Mouse (Mus musculus) kidney, embryonic 15.5 days (tissue): ENCODE data around the gene Grb7. TPM values are rescaled to one million over a fixed set of nuclear protein-coding genes. Genes with fewer than 3 reads are reported as not detected.
A peak's percentile ranks its signal among the peaks of the same experiment; 100 is the strongest.

Experiments
- ATAC-seq: fragments of 200-750 bp; cut with Nextera tagmentation; replicated peaks from 2 replicates; pipeline ENCODE4 v1.8.0; 2017; ENCODE audit warnings: moderate TSS enrichment; ENCODE audit not compliant: low FRiP score
- H3K27ac ChIP-seq: fragments of 300-500 bp; sonication (generic); 2 replicates; pipeline ENCODE4 v1.5.1; 2015; ENCODE audit warnings: mild to moderate bottlenecking, inconsistent platforms
- H3K27me3 ChIP-seq: fragments of 300-500 bp; sonication (generic); 2 replicates; pipeline ENCODE4 v1.6.1; 2015; ENCODE audit warnings: inconsistent platforms
- H3K36me3 ChIP-seq: fragments of 300-500 bp; sonication (generic); 2 replicates; pipeline ENCODE4 v1.6.1; 2015; ENCODE audit warnings: inconsistent platforms
- H3K4me1 ChIP-seq: fragments of 300-500 bp; sonication (generic); 2 replicates; pipeline ENCODE4 v1.6.1; 2015; ENCODE audit warnings: inconsistent platforms
- H3K4me2 ChIP-seq: fragments of 300-500 bp; sonication (generic); 2 replicates; pipeline ENCODE4 v1.6.1; 2015; ENCODE audit warnings: moderate library complexity, mild to moderate bottlenecking, inconsistent platforms
- H3K4me3 ChIP-seq: fragments of 300-500 bp; sonication (generic); replicated peaks from 2 replicates; pipeline ENCODE4 v1.5.1; 2015; ENCODE audit warnings: mild to moderate bottlenecking, inconsistent platforms
- H3K9ac ChIP-seq: fragments of 300-500 bp; sonication (generic); 2 replicates; pipeline ENCODE4 v1.6.1; 2015; ENCODE audit warnings: mild to moderate bottlenecking, inconsistent platforms
- H3K9me3 ChIP-seq: fragments of 300-500 bp; sonication (generic); replicated peaks from 2 replicates; pipeline ENCODE4 v1.6.1; 2016; ENCODE audit warnings: inconsistent platforms
- WGBS: fragments of 180-500 bp; shearing (Covaris S2); methylation state at CpG from one replicate; pipeline ENCODE4 v1.1.7; 2015; ENCODE audit warnings: mixed read lengths; 5-methylcytosine and 5-hydroxymethylcytosine counted together
- polyA plus RNA-seq: library from polyadenylated mRNA; unstranded; fragments of >200 nt; fragmentation: Nextera tagmentation; extraction: Ambion mirVana; gene quantifications from 2 replicates; pipeline ENCODE4 v1.2.1, GENCODE M21; 2015

Gene Grb7
- polyA plus RNA-seq, 1 experiment from 2014 or later = 69.8 TPM

GRCm38 (mm10) chr11:98418273-98418672, 27.9 kb upstream of the Grb7 start:
- no peak overlapping the region for H3K4me3 ChIP-seq
- H3K4me1 ChIP-seq = peaks cover 58% of the 10 kb centered on the region
- no peak for ATAC-seq
- WGBS = 74% methylated on average over 6 of the region's 6 CpGs
- H3K27me3 ChIP-seq = no peaks in the 10 kb centered on the region
- no peak overlapping the region for H3K27ac ChIP-seq
- H3K4me2 ChIP-seq = no peak overlapping the region
- no peaks in the 10 kb centered on the region for H3K9me3 ChIP-seq
- no peak overlapping the region for H3K9ac ChIP-seq
- peaks cover 53% of the 10 kb centered on the region for H3K36me3 ChIP-seq

- Histone ChIP-seq H3K9ac (no peak overlapping the region), H3K27ac (peak overlapping the region; percentile 32; the same call in 1 of the 2 replicates), H3K4me2 (no peak overlapping the region), H3K9me3 (no peaks in the 10 kb centered on the region), H3K4me1 (peaks cover 50% of the 10 kb centered on the region), H3K4me3 (no peak overlapping the region), H3K27me3 (no peaks in the 10 kb centered on the region), H3K36me3 (peaks cover 60% of the 10 kb centered on the region)
- no peak for ATAC-seq
- WGBS = 77% methylated on average over 10 of the region's 10 CpGs
These were observed 27.2 kb upstream of the Grb7 start for GRCm38 (mm10) chr11:98418939-98419547.

- H3K9ac ChIP-seq = no peak overlapping the region
- H3K27ac ChIP-seq = no peak overlapping the region
- no peak for ATAC-seq
- H3K4me3 ChIP-seq = no peak overlapping the region
- no peaks in the 10 kb centered on the region for H3K4me1 ChIP-seq
- H3K36me3 ChIP-seq = peaks cover 98% of the 10 kb centered on the region
- WGBS = 90% methylated on average over 7 of the region's 7 CpGs
- H3K27me3 ChIP-seq = no peaks in the 10 kb centered on the region
- no peak overlapping the region for H3K4me2 ChIP-seq
- no peaks in the 10 kb centered on the region for H3K9me3 ChIP-seq
These were observed 19.6 kb upstream of the Grb7 start for GRCm38 (mm10) chr11:98426592-98426991.

- Histone ChIP-seq H3K27me3 (no peaks in the 10 kb centered on the region), H3K4me3 (no peak overlapping the region), H3K4me1 (no peaks in the 10 kb centered on the region), H3K36me3 (peaks cover 98% of the 10 kb centered on the region), H3K9ac (no peak overlapping the region), H3K9me3 (no peaks in the 10 kb centered on the region), H3K27ac (no peak overlapping the region), H3K4me2 (no peak overlapping the region)
- 80% methylated on average over 5 of the region's 5 CpGs for WGBS
- ATAC-seq = no peak
These were observed 17.8 kb upstream of the Grb7 start for GRCm38 (mm10) chr11:98428436-98428835.

GRCm38 (mm10) chr11:98431743-98432502, 14.3 kb upstream of the Grb7 start:
- Histone ChIP-seq H3K4me3 (no peak overlapping the region), H3K4me2 (no peak overlapping the region), H3K4me1 (no peaks in the 10 kb centered on the region), H3K36me3 (peaks cover 98% of the 10 kb centered on the region), H3K27me3 (no peaks in the 10 kb centered on the region), H3K9ac (no peak overlapping the region), H3K9me3 (no peaks in the 10 kb centered on the region), H3K27ac (no peak overlapping the region)
- WGBS = 83% methylated on average over 9 of the region's 9 CpGs
- ATAC-seq = no peak

GRCm38 (mm10) chr11:98435723-98436122, 10.5 kb upstream of the Grb7 start:
- Histone ChIP-seq H3K4me3 (no peak overlapping the region), H3K9me3 (no peaks in the 10 kb centered on the region), H3K9ac (no peak overlapping the region), H3K27ac (no peak overlapping the region), H3K4me2 (no peak overlapping the region), H3K4me1 (peaks cover 9% of the 10 kb centered on the region), H3K27me3 (no peaks in the 10 kb centered on the region), H3K36me3 (peaks cover 68% of the 10 kb centered on the region)
- WGBS = 87% methylated on average over 9 of the region's 9 CpGs
- ATAC-seq = no peak

- H3K4me3 ChIP-seq = peak overlapping the region; percentile 65; the same call in 1 of the 2 replicates
- H3K27me3 ChIP-seq = no peaks in the 10 kb centered on the region
- H3K4me2 ChIP-seq = peak overlapping the region; percentile 78; the same call in 1 of the 2 replicates
- H3K36me3 ChIP-seq = peaks cover 51% of the 10 kb centered on the region
- no peak overlapping the region for H3K9ac ChIP-seq
- 0 out of 2 replicates have a peak overlapping the region, but pooled peaks have one; percentile 48 for H3K27ac ChIP-seq
- WGBS = 77% methylated on average over 6 of the region's 6 CpGs
- peaks cover 9% of the 10 kb centered on the region for H3K4me1 ChIP-seq
- no peaks in the 10 kb centered on the region for H3K9me3 ChIP-seq
- ATAC-seq = no peak
These were observed 8.8 kb upstream of the Grb7 start for GRCm38 (mm10) chr11:98437441-98437840.

- H3K27ac ChIP-seq = peak within 1 kb of the TSS; percentile 48
- peaks cover 40% of the 10 kb centered on the region for H3K36me3 ChIP-seq
- peak within 1 kb of the TSS; percentile 78 for H3K4me2 ChIP-seq
- WGBS = 2% methylated on average over 43 of the region's 43 CpGs
- peaks cover 9% of the 10 kb centered on the region for H3K4me1 ChIP-seq
- no peaks in the 10 kb centered on the region for H3K9me3 ChIP-seq
- H3K9ac ChIP-seq = peak within 1 kb of the TSS; percentile 50
- ATAC-seq = peak; percentile 87
- H3K27me3 ChIP-seq = no peaks in the 10 kb centered on the region
- H3K4me3 ChIP-seq = peak within 1 kb of the TSS; percentile 65
These were observed 7.6 kb upstream of the Grb7 start, which contains the start of gene Mien1 for GRCm38 (mm10) chr11:98438331-98439158. Gene Mien1, minus strand, starts transcription at chr11:98438991.

- no peak overlapping the region for H3K4me3 ChIP-seq
- H3K27ac ChIP-seq = no peak overlapping the region
- H3K9ac ChIP-seq = no peak overlapping the region
- peaks cover 31% of the 10 kb centered on the region for H3K4me1 ChIP-seq
- H3K27me3 ChIP-seq = peaks cover 27% of the 10 kb centered on the region
- ATAC-seq = no peak
- H3K9me3 ChIP-seq = no peaks in the 10 kb centered on the region
- 89% methylated on average over 1 of the region's 1 CpGs for WGBS
- H3K36me3 ChIP-seq = no peaks in the 10 kb centered on the region
- no peak overlapping the region for H3K4me2 ChIP-seq
These were observed 2.5 kb upstream of the Grb7 start for GRCm38 (mm10) chr11:98443688-98444087.

- H3K27ac ChIP-seq = peak overlapping the region; percentile 96
- H3K9me3 ChIP-seq = no peaks in the 10 kb centered on the region
- no peaks in the 10 kb centered on the region for H3K36me3 ChIP-seq
- ATAC-seq = no peak
- H3K4me1 ChIP-seq = peaks cover 46% of the 10 kb centered on the region
- H3K4me3 ChIP-seq = no peak overlapping the region
- WGBS = 45% methylated on average over 1 of the region's 1 CpGs
- peaks cover 29% of the 10 kb centered on the region for H3K27me3 ChIP-seq
- no peak overlapping the region for H3K9ac ChIP-seq
- H3K4me2 ChIP-seq = peak overlapping the region; percentile 50; the same call in 1 of the 2 replicates
These were observed 956 bp upstream of the Grb7 start for GRCm38 (mm10) chr11:98445238-98445637.

GRCm38 (mm10) chr11:98445679-98446078, 515 bp upstream of the Grb7 start:
- ATAC-seq = no peak
- Histone ChIP-seq H3K9ac (no peak overlapping the region), H3K27me3 (peaks cover 29% of the 10 kb centered on the region), H3K27ac (peak overlapping the region; percentile 96), H3K9me3 (no peaks in the 10 kb centered on the region), H3K4me3 (no peak overlapping the region), H3K4me2 (peak overlapping the region; percentile 50), H3K4me1 (peaks cover 50% of the 10 kb centered on the region), H3K36me3 (no peaks in the 10 kb centered on the region)
- WGBS = 39% methylated on average over 4 of the region's 4 CpGs
